Mouse (Mus musculus): ENCODE results near the gene Klhdc8b. TPM values are rescaled to one million over a fixed set of nuclear protein-coding genes. Genes with fewer than 3 reads are reported as not detected.

The Klhdc8b gene
- total and polyA plus RNA-seq, 2 experiments from 2014 or later, result 56.5 to 95.6 TPM

DNA sequence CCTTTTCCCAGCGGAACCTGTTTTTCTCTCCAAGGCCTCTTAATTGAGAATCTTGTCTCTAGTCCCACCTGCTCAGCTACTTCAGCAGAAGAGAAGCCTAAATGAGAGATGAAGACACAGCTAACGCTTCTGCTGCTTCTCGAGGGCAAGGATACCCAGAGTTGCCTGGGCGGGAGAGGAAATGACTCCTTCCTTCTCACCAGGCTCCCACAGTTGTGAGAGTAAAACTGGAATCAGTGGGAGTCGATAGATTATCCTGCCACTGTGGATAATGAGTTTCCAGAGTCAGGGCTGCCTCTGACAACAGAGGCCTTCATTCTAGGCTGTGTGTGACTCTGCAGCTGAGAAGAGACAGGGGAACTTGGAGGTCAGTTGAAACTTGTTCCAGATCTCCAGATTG, 20.9 kb downstream of the Klhdc8b start:
- Histone ChIP-seq H3K27me3 (ENCODE audit: insufficient read depth, low read length) (no peaks in the 10 kb centered on the region), H3K4me2 (ENCODE audit: low read depth) (no peak overlapping the region), H3K9me3 (ENCODE audit: low read length) (no peaks in the 10 kb centered on the region), H3K36me3 (ENCODE audit: insufficient read depth) (no peaks in the 10 kb centered on the region), H3K27ac (ENCODE audit: low read depth, low read length) (no peak overlapping the region), H3K9ac (no peak overlapping the region), H3K4me1 (ENCODE audit: insufficient read depth) (peaks cover 9% of the 10 kb centered on the region), H3K4me3 (ENCODE audit: low read depth, low read length) (no peak overlapping the region)
- ATAC-seq, result no peak
- no peak for TF ChIP-seq CTCF (IDR thresholded peaks at IDR 0.05; ENCODE audit: low read depth)
- 63% methylated on average over 5 of the region's 5 CpGs for WGBS
- no peak for DNase-seq

DNA sequence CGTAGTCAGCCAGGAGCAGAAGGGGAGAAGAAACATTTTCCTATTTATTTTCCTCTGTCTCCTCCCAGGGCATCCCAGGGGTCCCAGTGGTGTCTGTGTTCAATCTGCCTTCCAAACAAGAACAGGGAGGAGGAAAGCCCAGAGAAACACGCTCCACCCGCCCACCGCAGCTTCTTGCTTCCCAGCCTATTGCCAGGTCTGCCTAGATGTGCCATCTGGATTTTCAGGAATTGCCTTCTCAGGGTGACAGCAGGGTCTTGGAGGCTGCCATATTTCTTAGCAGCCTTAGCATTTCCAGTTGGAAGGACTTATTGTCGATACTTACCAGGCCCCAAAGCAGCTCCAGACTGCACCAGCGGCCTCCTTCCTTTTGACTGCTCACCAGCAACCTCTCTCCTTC, 22.2 kb downstream of the Klhdc8b start:
- no peak overlapping the region for H3K9ac ChIP-seq
- no peak overlapping the region for H3K4me3 ChIP-seq (ENCODE audit: low read depth, low read length)
- no peak overlapping the region for H3K4me2 ChIP-seq (ENCODE audit: low read depth)
- WGBS, result 53% methylated on average over 6 of the region's 6 CpGs
- H3K27me3 ChIP-seq (ENCODE audit: insufficient read depth, low read length), result no peaks in the 10 kb centered on the region
- H3K4me1 ChIP-seq (ENCODE audit: insufficient read depth), result peaks cover 9% of the 10 kb centered on the region
- ATAC-seq, result peak; percentile 77
- H3K27ac ChIP-seq (ENCODE audit: low read depth, low read length), result no peak overlapping the region
- DNase-seq, result peak; percentile 76
- TF ChIP-seq CTCF (IDR thresholded peaks at IDR 0.05; ENCODE audit: low read depth), result no peak
- H3K9me3 ChIP-seq (ENCODE audit: low read length), result no peaks in the 10 kb centered on the region
- H3K36me3 ChIP-seq (ENCODE audit: insufficient read depth), result no peaks in the 10 kb centered on the region

DNA sequence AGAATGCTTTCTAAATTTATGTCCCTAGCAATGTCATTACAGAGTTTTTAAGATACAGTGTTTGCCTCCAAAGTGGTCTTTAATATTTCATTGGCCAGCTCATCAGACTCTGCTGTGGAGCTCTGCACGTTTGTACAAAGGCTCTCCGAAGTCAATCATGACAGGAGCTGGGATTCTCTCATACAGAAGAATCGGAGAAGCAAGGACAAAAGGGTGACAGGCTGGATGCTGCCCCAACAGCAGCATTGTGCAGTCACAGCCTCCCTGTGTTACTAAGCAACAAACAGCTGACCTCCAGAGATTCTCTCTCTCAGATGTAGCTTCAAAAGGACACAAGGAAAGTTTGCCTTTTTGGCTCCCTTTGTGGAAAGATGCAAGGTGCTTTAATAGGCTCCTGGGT, 25.2 kb downstream of the Klhdc8b start, which contains the start of gene BC048562:
TSS of gene BC048562 (plus strand) at position 301 of the 400 bp plus-strand sequence.
- Histone ChIP-seq H3K36me3 (ENCODE audit: insufficient read depth) (no peaks in the 10 kb centered on the region), H3K9ac (no peak within 1 kb of the TSS), H3K4me3 (ENCODE audit: low read depth, low read length) (no peak within 1 kb of the TSS), H3K27me3 (ENCODE audit: insufficient read depth, low read length) (no peaks in the 10 kb centered on the region), H3K9me3 (ENCODE audit: low read length) (no peaks in the 10 kb centered on the region), H3K4me2 (ENCODE audit: low read depth) (no peak within 1 kb of the TSS), H3K4me1 (ENCODE audit: insufficient read depth) (peaks cover 9% of the 10 kb centered on the region), H3K27ac (ENCODE audit: low read depth, low read length) (no peak within 1 kb of the TSS)
- no peak for ATAC-seq
- TF ChIP-seq CTCF (IDR thresholded peaks at IDR 0.05; ENCODE audit: low read depth), result no peak
- 49% methylated on average over 3 of the region's 3 CpGs for WGBS
- DNase-seq, result no peak

DNA sequence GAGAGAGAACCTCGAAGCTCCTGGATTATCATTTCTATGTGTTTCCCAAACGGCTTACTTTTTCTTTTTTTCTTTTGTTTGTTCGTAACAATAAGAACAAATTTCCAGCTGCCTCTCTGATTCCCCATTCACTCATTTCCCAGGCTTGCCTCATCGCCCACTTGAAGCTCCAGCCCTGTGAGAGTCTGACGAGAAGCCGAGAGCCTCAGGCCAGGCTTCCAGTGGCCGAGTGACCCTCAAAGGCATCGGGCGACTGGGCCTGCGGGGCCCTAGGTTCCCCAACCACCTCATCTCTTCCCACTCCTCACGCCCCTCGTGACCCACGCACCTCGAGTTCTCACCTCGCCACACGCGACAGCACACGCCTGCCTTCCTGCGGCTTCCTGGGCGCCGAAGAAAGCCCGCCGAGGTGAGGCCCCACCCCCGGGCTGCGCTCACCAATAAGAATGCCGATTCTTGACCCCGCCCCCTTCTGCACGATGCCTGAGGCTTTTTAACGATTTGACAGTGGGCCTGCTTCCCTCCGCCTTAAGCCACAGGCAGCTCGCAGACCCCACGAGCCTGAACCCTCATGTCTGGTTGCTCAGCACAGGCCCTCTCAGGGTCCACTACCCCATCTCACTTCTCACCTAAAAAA, 29.8 kb downstream of the Klhdc8b start:
- DNase-seq, result peak; percentile 47
- peak; percentile 65 for ATAC-seq

DNA sequence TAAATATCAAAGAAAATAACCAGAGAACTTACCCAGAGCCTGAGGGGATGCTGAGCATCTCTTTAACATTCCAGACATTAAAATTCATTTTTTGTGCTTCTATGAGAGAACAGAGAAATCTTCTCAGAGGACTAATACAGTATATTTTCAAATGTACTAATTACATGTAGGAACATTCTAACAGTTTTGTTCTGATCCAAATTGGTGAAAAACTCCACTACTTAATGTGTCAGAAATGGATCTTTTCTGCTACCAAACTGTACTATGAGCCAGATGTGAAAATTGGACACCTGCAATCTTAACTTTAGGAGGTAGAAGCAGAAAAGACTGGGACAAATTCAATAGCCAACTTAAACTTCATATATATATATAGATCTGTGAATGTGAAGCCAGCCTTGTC, 33.0 kb downstream of the Klhdc8b start, which contains the start of gene Ccdc36:
TSS of gene Ccdc36 (minus strand) at position 101 of the 400 bp plus-strand sequence.
- Histone ChIP-seq H3K36me3 (ENCODE audit: insufficient read depth) (no peaks in the 10 kb centered on the region), H3K27ac (ENCODE audit: low read depth, low read length) (no peak within 1 kb of the TSS), H3K9me3 (ENCODE audit: low read length) (no peaks in the 10 kb centered on the region), H3K27me3 (ENCODE audit: insufficient read depth, low read length) (no peaks in the 10 kb centered on the region), H3K4me3 (ENCODE audit: low read depth, low read length) (no peak within 1 kb of the TSS), H3K4me2 (ENCODE audit: low read depth) (no peak within 1 kb of the TSS), H3K4me1 (ENCODE audit: insufficient read depth) (no peaks in the 10 kb centered on the region), H3K9ac (no peak within 1 kb of the TSS)
- DNase-seq (no peak), ATAC-seq (no peak)
- TF ChIP-seq CTCF (IDR thresholded peaks at IDR 0.05; ENCODE audit: low read depth), result no peak

More for the DNA sequence above, 29.8 kb downstream of the Klhdc8b start:
- no peak for TF ChIP-seq CTCF (IDR thresholded peaks at IDR 0.05; ENCODE audit: low read depth)
- H3K27me3 ChIP-seq (ENCODE audit: insufficient read depth, low read length), result no peaks in the 10 kb centered on the region
- 54% methylated on average over 32 of the region's 32 CpGs for WGBS
- H3K9ac ChIP-seq, result no peak overlapping the region
- H3K4me2 ChIP-seq (ENCODE audit: low read depth), result peak overlapping the region; percentile 43
- H3K36me3 ChIP-seq (ENCODE audit: insufficient read depth), result no peaks in the 10 kb centered on the region
- H3K9me3 ChIP-seq (ENCODE audit: low read length), result no peaks in the 10 kb centered on the region
- no peaks in the 10 kb centered on the region for H3K4me1 ChIP-seq (ENCODE audit: insufficient read depth)
- no peak overlapping the region for H3K4me3 ChIP-seq (ENCODE audit: low read depth, low read length)
- no peak overlapping the region for H3K27ac ChIP-seq (ENCODE audit: low read depth, low read length)

DNA sequence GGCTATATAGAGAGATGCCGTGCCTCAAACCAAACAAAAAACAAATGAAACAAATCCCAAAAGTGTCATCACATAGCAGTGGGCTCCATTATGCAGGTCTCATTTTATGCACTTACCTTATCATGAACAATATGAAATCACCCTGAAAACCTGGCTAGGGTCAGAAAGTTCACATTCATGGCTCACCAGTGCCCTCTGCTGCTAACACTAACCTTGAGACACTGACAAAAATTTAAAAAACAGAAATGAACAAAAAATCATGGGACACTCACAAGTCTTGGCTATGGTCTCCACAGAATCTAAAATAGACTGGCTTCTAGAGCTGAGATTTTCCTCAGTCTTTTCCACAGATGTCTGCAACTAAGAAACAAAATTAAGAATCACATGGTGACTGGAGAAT, 49.2 kb downstream of the Klhdc8b start:
- no peak for ATAC-seq
- H3K27ac ChIP-seq (ENCODE audit: low read depth, low read length), result no peak overlapping the region
- 77% methylated on average over 1 of the region's 1 CpGs for whole genome bisulfite sequencing
- peak; percentile 42 for TF ChIP-seq CTCF (IDR thresholded peaks at IDR 0.05; ENCODE audit: low read depth)
- DNase-seq, result peak; percentile 24
- no peak overlapping the region for H3K4me3 ChIP-seq (ENCODE audit: low read depth, low read length)
- no peaks in the 10 kb centered on the region for H3K4me1 ChIP-seq (ENCODE audit: insufficient read depth)
- no peak overlapping the region for H3K4me2 ChIP-seq (ENCODE audit: low read depth)
- no peaks in the 10 kb centered on the region for H3K36me3 ChIP-seq (ENCODE audit: insufficient read depth)
- H3K9ac ChIP-seq, result no peak overlapping the region
- no peaks in the 10 kb centered on the region for H3K9me3 ChIP-seq (ENCODE audit: low read length)
- no peaks in the 10 kb centered on the region for H3K27me3 ChIP-seq (ENCODE audit: insufficient read depth, low read length)

DNA sequence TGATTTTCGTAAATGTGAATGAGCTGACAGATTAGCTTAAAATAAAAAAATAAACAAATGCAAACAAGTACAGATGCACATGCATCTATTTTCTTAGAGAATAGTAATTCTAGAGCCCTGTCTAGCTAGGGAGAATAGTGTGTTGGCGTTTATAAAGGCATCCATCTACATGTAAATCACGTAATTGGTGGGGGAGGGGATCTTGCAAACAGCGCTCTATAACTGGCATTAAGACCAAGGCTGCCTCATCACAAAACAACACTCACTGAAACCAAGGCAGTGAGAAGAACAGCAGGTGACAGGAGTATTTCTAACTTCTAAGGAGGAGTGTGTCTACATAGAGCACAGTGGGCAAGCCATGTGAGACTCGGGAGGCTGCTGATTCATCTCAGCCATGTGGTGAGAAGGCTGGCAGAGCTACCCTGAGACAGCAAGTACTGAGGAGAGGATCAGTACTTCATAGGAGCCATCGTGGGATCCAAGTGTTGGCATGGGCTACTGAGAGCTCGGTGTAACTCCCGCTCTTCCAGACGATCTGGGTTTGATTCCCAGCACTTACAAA, 49.9 kb downstream of the Klhdc8b start:
- DNase-seq (peak; percentile 39), ATAC-seq (peak; percentile 48)
- WGBS, result 53% methylated on average over 9 of the region's 9 CpGs
- H3K4me1 ChIP-seq (ENCODE audit: insufficient read depth), result no peaks in the 10 kb centered on the region
- no peaks in the 10 kb centered on the region for H3K27me3 ChIP-seq (ENCODE audit: insufficient read depth, low read length)
- H3K4me2 ChIP-seq (ENCODE audit: low read depth), result no peak overlapping the region
- no peak overlapping the region for H3K27ac ChIP-seq (ENCODE audit: low read depth, low read length)
- no peak for TF ChIP-seq CTCF (IDR thresholded peaks at IDR 0.05; ENCODE audit: low read depth)
- no peak overlapping the region for H3K9ac ChIP-seq
- H3K4me3 ChIP-seq (ENCODE audit: low read depth, low read length), result no peak overlapping the region
- no peaks in the 10 kb centered on the region for H3K36me3 ChIP-seq (ENCODE audit: insufficient read depth)
- no peaks in the 10 kb centered on the region for H3K9me3 ChIP-seq (ENCODE audit: low read length)

All from forebrain, postnatal 0 days (tissue).